Mouse (Mus musculus) stomach, embryonic 15.5 days (tissue): Measurements from ENCODE around the gene Nup107. TPM values are rescaled to one million over a fixed set of nuclear protein-coding genes. Genes with fewer than 3 reads are reported as not detected.

Experiments used
- ATAC-seq: fragments of 200-750 bp; cut with Nextera tagmentation; 2 replicates; pipeline ENCODE4 v1.8.0; 2017; ENCODE audit warnings: low read depth, moderate number of reproducible peaks, moderate TSS enrichment; ENCODE audit not compliant: insufficient read depth, low FRiP score
- H3K27ac ChIP-seq: fragments of 300-500 bp; sonication (generic); 2 replicates; pipeline ENCODE4 v1.5.1; 2015; ENCODE audit warnings: mild to moderate bottlenecking, inconsistent platforms
- H3K27me3 ChIP-seq: fragments of 300-500 bp; sonication (generic); replicated peaks from 2 replicates; pipeline ENCODE4 v1.6.1; 2015; ENCODE audit warnings: inconsistent platforms
- H3K36me3 ChIP-seq: fragments of 300-500 bp; sonication (generic); 2 replicates; pipeline ENCODE4 v1.6.1; 2015; ENCODE audit warnings: inconsistent platforms
- H3K4me1 ChIP-seq: fragments of 300-500 bp; sonication (generic); 2 replicates; pipeline ENCODE4 v1.6.1; 2015; ENCODE audit warnings: inconsistent platforms
- H3K4me2 ChIP-seq: fragments of 300-500 bp; sonication (generic); 2 replicates; pipeline ENCODE4 v1.6.1; 2015; ENCODE audit warnings: mild to moderate bottlenecking, inconsistent platforms
- H3K4me3 ChIP-seq: fragments of 300-500 bp; sonication (generic); replicated peaks from 2 replicates; pipeline ENCODE4 v1.5.1; 2015; ENCODE audit warnings: inconsistent platforms
- H3K9ac ChIP-seq: fragments of 300-500 bp; sonication (generic); 2 replicates; pipeline ENCODE4 v1.6.1; 2015; ENCODE audit warnings: inconsistent platforms
- H3K9me3 ChIP-seq: fragments of 300-500 bp; sonication (generic); 2 replicates; pipeline ENCODE4 v1.6.1; 2016; ENCODE audit warnings: inconsistent platforms
- WGBS: fragments of 180-500 bp; shearing (Covaris S2); methylation state at CpG from one replicate; pipeline ENCODE4 v1.1.7; 2015; 5-methylcytosine and 5-hydroxymethylcytosine counted together
- polyA plus RNA-seq: library from polyadenylated mRNA; unstranded; fragments of >200 nt; fragmentation: Nextera tagmentation; extraction: Ambion mirVana; gene quantifications from 2 replicates; pipeline ENCODE4 v1.2.1, GENCODE M21; 2015

Nup107 gene
- polyA plus RNA-seq, 1 experiment from 2014 or later: 64.8 TPM

DNA sequence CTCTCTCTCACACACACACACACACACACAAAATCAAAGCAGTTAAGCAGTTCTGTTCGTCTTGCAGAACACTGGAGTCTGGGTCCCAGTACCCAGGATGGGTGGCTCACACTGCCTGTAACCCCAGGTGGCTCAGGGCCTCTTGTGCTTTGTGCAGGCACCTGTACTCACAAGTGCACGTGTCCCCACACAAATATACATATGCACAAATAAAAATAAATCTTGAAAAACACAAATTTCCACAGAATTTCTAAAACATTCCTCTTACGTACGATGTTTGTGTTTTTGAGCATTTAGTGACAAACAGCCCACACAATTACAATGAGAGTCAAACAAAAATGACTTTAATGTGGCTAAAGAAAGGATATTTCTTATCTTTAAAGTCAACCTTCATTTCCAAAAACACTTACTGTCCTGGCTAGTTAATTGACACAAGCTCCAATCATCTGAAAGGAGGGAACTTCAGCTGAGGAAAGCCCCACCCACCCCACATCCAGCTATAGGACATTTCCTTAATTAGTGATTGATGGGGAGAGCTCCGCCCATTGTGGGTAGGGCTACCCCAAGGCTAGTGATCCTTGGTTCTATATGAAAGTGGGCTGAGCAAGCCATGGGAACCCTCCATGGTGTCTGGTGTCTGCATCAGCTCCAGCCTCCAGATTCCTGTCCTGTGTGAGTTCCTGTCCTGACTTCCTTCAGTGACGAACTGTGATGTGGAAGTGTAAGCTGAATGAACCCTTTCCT, 16.9 kb downstream of the Nup107 start:
- 82% methylated on average over 6 of the region's 6 CpGs for WGBS
- Histone ChIP-seq H3K4me3 (no peak overlapping the region), H3K27me3 (no peaks in the 10 kb centered on the region), H3K9me3 (no peaks in the 10 kb centered on the region), H3K9ac (no peak overlapping the region), H3K4me2 (no peak overlapping the region), H3K36me3 (peaks cover 45% of the 10 kb centered on the region), H3K27ac (no peak overlapping the region), H3K4me1 (no peaks in the 10 kb centered on the region)
- ATAC-seq: peak; percentile 35; the same call in 1 of the 2 replicates

DNA sequence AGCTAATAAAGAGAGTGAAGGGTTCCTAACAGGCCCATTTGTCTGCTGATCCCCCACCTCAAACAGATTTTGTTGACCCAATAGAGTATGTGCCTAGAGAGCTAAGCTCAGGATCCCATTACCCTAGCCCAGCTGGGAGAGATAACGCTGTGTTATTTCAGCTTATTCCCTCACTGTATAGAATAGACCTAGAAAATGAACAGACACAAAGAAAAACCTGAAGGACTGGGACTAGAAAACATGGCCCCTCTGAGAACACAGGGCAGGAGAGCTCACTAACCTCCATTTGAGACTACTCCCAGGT, 17.7 kb downstream of the Nup107 start:
- 92% methylated on average over 1 of the region's 1 CpGs for WGBS
- Histone ChIP-seq H3K4me2 (no peak overlapping the region), H3K9ac (no peak overlapping the region), H3K4me1 (no peaks in the 10 kb centered on the region), H3K4me3 (no peak overlapping the region), H3K9me3 (no peaks in the 10 kb centered on the region), H3K27me3 (no peaks in the 10 kb centered on the region), H3K36me3 (peaks cover 47% of the 10 kb centered on the region), H3K27ac (no peak overlapping the region)
- ATAC-seq: no peak

DNA sequence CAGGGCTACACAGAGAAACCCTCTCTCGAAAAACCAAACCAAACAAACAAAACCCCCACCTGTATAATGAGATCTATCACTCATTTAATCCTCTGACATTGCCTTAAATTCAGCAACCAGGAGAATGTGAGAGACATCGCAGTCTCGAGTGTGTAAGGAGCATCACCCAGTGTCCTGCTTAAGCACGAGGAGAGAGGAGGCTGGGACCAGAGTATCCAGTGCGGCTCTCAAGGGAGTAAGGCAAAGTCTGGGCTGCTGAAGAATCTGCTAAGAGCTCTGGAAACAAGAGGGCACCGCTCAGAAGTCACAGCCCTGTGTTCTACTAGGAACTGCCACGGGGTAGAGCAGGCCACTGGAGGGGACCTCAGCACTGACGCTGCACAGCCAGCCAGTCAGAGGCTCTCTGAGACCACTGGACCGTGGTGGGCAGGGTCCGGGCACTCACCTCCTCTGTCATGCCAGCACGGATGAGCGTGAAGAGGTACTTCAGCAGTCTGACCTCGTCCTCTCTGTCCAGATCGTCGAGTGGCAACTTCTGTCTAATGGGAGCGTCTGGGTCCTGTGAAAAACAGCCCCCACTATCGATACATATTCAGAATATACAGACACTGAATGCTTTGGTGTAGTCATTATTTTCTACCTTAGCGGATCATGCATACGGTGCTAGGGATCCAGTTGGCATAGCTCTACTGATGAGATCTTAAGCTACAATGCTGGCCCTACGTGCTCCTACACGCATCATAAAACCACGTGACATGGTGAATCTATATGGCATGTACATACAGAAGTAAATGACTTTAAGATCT, 18.3 kb downstream of the Nup107 start:
- no peak for ATAC-seq
- Histone ChIP-seq H3K4me3 (no peak overlapping the region), H3K36me3 (peaks cover 48% of the 10 kb centered on the region), H3K27me3 (no peaks in the 10 kb centered on the region), H3K4me1 (no peaks in the 10 kb centered on the region), H3K9me3 (no peaks in the 10 kb centered on the region), H3K9ac (no peak overlapping the region), H3K4me2 (no peak overlapping the region), H3K27ac (no peak overlapping the region)
- 93% methylated on average over 22 of the region's 22 CpGs for WGBS

DNA sequence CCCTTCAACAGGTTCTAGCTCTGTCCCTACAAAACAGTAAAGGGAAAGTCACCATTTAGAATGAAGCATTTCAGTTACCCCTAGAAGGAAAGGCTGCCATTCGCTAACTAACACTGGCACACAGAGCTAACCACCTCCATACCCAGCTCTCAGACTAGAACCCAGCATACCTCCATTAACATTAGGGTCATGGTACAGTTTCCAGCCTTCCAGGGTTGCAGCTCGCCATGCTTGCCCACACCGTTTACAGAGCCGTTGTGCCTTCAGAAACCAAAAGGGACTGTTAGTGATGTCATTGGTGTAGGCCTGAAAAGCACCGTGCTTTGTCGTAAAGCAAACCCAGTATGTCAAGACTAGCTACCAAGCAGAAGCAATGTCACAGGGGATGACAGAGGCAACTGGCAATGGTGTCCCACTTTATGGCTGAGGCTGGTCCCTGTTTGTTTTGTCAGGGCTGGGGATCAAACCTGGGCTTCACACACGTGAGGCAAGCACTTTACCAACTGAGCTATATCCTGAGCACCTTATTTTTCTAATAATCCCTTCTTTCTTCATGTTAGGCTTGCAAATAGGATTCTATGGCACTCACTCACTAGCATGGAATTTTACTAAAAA, 19.3 kb downstream of the Nup107 start:
- Histone ChIP-seq H3K27ac (no peak overlapping the region), H3K9ac (no peak overlapping the region), H3K4me3 (no peak overlapping the region), H3K36me3 (peaks cover 49% of the 10 kb centered on the region), H3K9me3 (no peaks in the 10 kb centered on the region), H3K4me2 (no peak overlapping the region), H3K4me1 (no peaks in the 10 kb centered on the region), H3K27me3 (no peaks in the 10 kb centered on the region)
- ATAC-seq: no peak
- 95% methylated on average over 7 of the region's 7 CpGs for WGBS

DNA sequence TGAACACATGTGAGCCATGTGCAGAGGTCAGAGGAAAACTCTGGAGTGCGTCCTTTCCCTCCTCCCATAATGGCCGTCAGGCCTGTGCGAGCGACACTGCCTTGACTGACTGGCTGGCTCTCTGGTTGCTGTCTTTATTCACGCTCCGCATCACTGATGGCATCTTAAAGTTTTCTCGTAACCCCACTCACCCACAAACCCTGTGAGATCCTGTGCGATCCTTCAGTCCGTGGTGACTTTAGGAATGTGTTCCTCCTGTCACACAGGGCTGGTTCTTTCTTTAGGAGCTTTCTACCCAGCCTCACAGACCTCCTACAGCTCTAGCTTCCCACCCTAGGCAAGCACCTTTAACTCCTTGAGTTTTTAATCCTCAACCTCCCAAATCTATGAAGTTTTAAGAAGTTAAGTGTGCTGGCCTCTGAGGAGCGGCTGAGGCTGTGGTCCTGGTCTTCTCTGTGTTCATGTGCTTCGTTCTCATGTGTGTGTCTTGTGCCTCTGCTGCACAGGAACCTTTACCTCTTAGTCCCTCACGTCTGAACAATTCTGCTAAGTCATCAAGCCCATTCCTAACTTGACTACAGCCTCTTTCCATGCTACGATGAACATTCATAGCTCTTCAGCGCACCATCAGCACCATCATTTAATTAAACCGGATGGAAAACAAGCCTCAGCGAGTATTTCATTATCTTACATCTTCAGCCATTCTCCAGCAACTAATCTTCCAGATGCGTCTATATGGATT, 20.0 kb downstream of the Nup107 start:
- Histone ChIP-seq H3K4me3 (no peak overlapping the region), H3K27me3 (no peaks in the 10 kb centered on the region), H3K9me3 (no peaks in the 10 kb centered on the region), H3K4me1 (no peaks in the 10 kb centered on the region), H3K4me2 (no peak overlapping the region), H3K9ac (no peak overlapping the region), H3K36me3 (peaks cover 55% of the 10 kb centered on the region), H3K27ac (no peak overlapping the region)
- 93% methylated on average over 17 of the region's 17 CpGs for WGBS
- no peak for ATAC-seq

DNA sequence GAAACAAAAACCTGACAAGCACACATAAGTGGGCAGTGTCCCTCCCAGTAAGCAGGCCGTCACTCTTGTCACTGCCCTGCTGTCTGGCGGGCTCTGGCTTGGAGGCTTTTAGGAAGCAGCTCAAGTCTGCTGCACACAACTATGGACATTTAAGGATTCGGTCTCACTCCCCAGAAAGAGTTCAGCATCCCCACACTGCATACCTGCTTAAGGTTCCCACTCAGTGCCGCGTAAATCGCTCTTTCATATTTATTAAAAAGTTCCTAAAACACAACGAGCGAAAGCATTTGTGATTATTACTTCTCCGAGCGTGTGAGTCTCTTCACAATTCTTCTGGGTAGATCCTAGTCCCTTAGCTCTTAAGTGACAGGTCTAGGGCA, 21.4 kb downstream of the Nup107 start:
- WGBS: 95% methylated on average over 10 of the region's 10 CpGs
- no peaks in the 10 kb centered on the region for H3K27me3 ChIP-seq
- H3K27ac ChIP-seq: no peak overlapping the region
- no peak overlapping the region for H3K4me2 ChIP-seq
- H3K4me1 ChIP-seq: no peaks in the 10 kb centered on the region
- H3K36me3 ChIP-seq: peaks cover 57% of the 10 kb centered on the region
- H3K9ac ChIP-seq: no peak overlapping the region
- H3K4me3 ChIP-seq: no peak overlapping the region
- no peak for ATAC-seq
- no peaks in the 10 kb centered on the region for H3K9me3 ChIP-seq

DNA sequence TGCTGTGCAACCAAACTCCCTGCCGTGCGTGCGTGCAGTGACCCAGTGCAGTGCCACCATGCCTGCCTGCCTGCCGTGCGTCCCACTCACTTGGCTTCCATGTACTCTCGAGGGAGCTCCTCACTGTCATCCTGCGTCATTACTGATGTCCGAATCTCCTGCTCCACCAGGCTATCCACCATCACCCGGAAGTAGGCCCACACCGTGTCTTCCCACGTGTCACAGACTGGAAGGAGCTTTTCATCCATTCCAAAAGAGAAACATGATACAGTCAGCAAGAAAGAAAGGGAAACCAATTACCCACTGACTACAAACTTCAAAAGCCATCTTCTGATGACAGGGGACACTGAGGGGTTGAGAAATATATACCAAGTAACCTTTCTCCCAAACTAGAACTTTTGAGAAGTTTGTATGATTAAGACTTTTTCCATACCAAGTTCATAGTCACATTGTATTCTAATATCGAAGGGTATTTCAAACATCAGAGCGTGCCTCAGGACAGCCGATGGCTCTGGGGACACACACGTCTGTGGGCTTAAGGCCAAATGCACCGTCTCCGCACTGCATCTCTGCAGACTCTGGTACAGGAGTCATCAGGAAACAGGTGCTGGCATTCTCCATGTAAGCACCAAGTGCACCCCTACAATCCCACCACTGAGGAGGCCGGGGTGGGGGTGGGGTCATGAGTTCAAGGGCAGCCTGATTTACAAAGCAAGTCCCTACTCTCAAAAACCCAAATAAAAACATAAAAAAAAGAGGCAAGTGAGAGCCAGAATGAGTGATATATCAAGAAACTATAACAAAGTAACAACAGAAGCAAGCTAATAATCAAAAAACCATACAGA, 22.0 kb downstream of the Nup107 start:
- H3K4me3 ChIP-seq: no peak overlapping the region
- 90% methylated on average over 18 of the region's 18 CpGs for WGBS
- H3K4me2 ChIP-seq: no peak overlapping the region
- no peak for ATAC-seq
- no peaks in the 10 kb centered on the region for H3K27me3 ChIP-seq
- no peaks in the 10 kb centered on the region for H3K9me3 ChIP-seq
- H3K4me1 ChIP-seq: no peaks in the 10 kb centered on the region
- H3K36me3 ChIP-seq: peaks cover 59% of the 10 kb centered on the region
- no peak overlapping the region for H3K9ac ChIP-seq
- no peak overlapping the region for H3K27ac ChIP-seq

DNA sequence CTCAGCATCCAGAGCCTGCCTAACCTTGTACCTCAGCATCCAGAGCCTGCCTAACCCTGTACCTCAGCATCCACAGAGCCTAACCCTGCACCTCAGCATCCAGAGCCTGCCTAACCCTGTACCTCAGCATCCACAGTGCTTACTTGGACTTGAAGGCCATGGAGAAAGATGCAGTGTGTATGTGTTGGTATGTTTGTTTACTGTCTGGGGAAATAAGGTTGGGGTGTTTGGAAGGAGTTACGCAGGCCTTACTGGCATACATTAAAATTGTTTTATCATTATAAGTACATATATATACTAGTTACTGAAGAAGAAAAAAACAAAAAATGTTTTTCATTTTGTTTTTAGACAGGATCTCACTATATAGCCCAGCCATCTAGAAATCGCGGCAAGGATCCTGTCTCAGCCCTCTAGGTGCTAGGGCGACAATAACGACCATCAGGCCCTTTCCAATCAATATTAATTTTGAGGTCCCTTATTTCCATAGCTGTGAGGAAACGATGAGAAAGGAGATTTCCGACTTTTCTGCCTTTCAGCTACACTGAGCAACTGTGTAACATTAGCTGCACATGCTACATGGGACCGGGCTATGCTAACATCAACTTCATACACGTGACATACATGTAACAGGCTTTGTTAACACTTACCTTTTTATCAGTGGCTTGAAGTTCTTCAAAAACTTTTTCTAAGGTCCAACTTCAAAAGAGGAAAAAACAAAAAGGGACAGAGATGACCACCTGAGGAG, 22.8 kb downstream of the Nup107 start:
- no peak overlapping the region for H3K27ac ChIP-seq
- H3K36me3 ChIP-seq: peaks cover 55% of the 10 kb centered on the region
- no peak for ATAC-seq
- H3K9ac ChIP-seq: no peak overlapping the region
- no peaks in the 10 kb centered on the region for H3K9me3 ChIP-seq
- H3K4me3 ChIP-seq: no peak overlapping the region
- WGBS: 92% methylated on average over 9 of the region's 9 CpGs
- no peaks in the 10 kb centered on the region for H3K4me1 ChIP-seq
- H3K4me2 ChIP-seq: no peak overlapping the region
- no peaks in the 10 kb centered on the region for H3K27me3 ChIP-seq

DNA sequence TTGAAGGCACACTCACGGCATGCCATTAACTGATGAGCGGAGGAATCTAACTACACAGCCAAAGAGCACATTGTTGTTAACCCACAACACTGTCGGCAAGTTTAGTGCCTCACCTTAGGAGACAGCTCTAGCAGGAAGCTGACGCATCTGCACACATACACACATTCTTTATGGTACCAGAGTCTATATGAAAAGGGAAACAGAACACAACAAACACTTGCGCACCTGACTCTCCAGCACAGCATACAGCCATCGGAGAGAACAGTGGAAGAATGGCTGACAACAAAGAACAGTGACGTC, 24.4 kb downstream of the Nup107 start:
- Histone ChIP-seq H3K9ac (no peak overlapping the region), H3K36me3 (peaks cover 43% of the 10 kb centered on the region), H3K27ac (no peak overlapping the region), H3K27me3 (no peaks in the 10 kb centered on the region), H3K9me3 (no peaks in the 10 kb centered on the region), H3K4me2 (no peak overlapping the region), H3K4me1 (no peaks in the 10 kb centered on the region), H3K4me3 (no peak overlapping the region)
- ATAC-seq: no peak
- WGBS: 89% methylated on average over 7 of the region's 7 CpGs

DNA sequence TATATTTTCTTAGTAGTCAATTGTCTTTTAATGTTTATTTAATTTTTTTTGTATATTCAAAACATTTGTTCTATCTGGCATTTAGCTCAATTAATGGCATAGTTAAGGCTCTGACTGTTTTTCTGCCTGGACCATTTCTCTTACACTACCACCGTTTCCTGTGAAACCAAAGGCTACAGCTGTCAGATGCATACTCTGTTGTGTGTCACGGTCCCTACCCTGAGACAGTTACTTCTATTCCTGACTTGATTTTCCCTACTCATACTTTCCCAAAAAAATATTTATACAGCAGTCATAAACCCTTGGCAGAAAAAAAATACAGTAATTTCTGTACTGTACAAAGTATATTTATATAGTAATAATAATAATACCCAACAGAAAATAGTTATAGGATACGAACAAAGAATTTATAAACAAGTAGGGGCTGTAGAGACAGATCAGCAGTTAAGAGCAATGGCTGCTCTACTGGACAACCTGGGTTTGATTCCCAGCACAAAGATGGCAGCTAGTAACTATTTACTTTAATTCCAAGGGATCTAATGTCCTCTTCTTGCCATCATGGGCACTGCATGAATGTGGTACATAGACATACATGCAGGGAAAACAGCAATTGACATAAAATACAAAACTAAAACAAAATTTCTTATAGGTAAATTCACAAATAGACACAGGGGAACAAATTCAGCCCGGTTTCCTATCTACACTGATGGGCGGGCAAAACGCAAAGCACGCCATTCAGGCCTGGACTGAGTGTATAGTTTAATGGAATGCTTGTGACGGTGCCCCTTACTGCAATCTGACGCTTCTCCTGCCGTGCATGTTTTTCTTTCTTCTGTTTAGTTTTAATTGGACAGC, 25.0 kb downstream of the Nup107 start:
- Histone ChIP-seq H3K9me3 (no peaks in the 10 kb centered on the region), H3K36me3 (peaks cover 41% of the 10 kb centered on the region), H3K9ac (no peak overlapping the region), H3K27ac (no peak overlapping the region), H3K4me3 (no peak overlapping the region), H3K4me2 (no peak overlapping the region), H3K27me3 (no peaks in the 10 kb centered on the region), H3K4me1 (no peaks in the 10 kb centered on the region)
- ATAC-seq: no peak
- WGBS: 88% methylated on average over 10 of the region's 10 CpGs
